Mouse (Mus musculus) MN1 (cell line): ENCODE data around the gene Kcnab3.

Experiments
- DNase-seq: peaks from one replicate; pipeline ENCODE4 v3.0.0-alpha.2; 2016; ENCODE audit warnings: low spot score

Gene Kcnab3

GRCm38 (mm10) chr11:69371601-69372000 lies 45.5 kb downstream of the Kcnab3 start:
- DNase-seq = no peak

DNA sequence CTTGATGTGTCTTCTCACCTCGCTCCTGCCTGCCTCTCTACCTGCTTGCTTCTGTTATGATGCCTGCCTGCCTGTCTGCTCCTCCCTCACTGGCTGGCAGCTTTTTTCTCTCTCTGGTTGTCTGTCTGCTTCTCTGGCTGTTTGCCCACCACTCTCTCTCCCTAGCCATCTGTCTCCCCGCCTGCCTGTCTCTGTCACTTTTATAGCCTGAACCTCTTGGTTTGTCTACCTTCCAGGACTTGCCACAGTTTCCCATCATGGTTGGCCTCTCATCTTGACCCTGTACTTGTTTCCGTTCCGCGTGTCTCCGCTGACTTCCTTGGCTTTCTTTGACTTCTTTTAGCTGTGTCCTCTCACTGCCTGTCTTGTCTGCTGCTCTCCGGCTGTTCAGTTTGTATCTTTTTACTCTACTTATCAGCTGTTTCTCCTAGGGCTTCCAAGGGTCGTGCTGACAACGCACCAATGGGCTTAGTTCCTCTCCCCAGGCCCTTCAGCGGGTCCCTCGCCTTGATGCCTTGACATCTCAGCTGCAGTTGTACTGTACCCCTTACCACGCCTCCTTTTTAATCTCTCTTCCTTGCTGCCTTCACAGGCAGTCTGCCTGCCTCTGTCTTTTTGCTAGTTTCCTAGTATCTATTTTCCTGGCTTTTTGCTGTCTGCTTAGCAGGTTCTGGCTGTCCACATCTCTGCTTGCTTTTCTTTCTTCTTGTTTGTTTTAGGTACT lies 46.2 kb downstream of the Kcnab3 start:
- peak; percentile 40 for DNase-seq

- no peak for DNase-seq
Observed at GRCm38 (mm10) chr11:69372780-69373170, 46.7 kb downstream of the Kcnab3 start.

DNA sequence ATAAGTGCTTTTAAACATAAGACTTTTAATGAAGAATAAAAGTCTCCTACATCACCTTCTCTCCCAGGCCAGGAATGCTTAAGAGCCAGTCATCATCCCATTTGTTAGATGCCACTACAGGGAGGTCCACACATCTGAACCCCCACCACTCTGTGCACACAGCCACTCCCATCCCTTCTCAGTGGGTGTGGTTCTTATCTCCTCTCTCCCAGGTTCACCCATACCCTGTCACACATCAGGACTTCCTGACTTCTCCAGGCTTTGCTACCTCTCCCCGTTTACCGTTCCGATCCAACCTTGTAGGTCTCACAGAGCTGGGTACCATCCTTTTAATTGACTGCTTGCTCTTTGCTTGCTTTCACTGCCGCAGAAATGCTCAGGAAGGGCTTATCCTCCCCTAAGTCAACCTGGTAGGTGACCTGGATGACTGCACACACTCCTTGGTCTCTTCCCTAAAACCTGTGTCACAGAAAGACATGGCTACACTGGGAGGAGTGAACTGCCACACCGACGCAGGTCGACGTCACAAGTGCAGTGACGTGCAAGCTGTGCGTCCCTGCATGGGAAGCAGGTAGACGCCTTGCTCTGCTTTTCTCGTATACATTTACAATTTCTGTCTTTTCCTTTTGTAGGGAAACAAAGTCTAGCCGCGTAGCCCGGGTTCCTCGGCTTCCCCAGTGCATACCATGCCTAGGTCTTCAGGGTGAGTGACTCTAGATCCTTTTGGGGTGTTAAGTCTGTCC lies 47.3 kb downstream of the Kcnab3 start:
- DNase-seq = no peak

- no peak for DNase-seq
Observed at GRCm38 (mm10) chr11:69375646-69376045, 49.6 kb downstream of the Kcnab3 start.

DNA sequence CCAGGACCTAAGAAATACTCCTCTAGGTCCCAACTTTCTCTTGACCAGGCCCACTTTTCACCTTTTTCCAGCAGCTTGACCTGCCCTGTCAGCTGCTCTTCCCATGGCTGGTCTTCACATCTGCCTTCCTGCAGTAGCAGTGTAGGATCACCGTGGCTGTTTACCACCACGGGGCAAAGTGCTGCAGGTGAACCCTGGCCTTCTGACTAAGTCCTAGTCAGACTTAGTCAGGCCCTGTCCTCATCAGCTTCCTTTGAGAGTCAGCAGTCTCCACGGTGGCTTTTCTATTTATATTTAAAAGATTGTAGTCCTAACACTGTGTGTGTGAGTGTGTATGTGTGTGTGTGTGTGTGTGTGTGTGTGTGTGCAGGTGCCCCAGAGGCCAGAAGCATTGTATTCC lies 51.7 kb downstream of the Kcnab3 start:
- DNase-seq = no peak

DNA sequence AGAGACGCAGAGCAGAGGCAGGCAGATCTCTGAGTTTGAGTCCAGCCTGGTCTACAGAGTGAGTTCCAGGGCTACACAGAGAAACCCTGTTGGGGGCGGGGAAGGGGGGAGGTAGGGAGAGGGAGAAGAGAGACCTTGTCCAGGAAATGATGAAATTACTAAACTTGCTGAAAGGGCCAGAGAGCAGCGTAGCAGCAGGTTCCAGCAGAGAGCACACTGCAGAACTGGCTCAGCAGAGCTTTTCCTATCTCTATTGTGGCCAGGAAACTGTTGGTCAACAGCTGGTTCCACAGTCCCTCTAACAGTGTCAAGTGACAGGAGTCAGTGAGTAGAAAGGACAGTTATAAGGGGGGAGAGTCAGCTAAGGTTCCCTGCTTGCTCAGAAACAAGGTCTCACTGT lies 53.5 kb downstream of the Kcnab3 start:
- no peak for DNase-seq

DNA sequence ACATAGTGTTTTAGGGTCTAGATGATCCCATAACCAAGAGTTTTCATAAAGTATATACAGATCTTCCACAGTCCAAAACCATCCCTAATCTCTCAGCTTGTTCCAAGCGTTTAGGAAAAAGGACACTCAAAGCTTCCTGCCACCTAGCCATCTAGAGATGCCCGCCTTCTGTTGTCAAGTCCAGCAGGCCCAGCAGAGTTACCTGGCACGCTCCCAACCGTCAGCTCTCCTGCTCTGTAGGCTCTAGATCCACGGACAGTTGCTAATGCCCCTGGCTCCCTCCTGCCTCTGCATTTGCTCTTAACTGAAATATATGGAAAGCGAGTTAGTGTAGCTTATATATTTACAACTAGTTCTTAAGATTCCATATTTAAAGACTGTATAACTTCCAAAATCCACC lies 55.3 kb downstream of the Kcnab3 start:
- DNase-seq = no peak
